Mouse (Mus musculus) heart, embryonic 14.5 days (tissue): ENCODE measurements around the gene Sult6b1. TPM values are rescaled to one million over a fixed set of nuclear protein-coding genes. Genes with fewer than 3 reads are reported as not detected.
A peak's percentile ranks its signal among the peaks of the same experiment; 100 is the strongest.

Source experiments
- ATAC-seq: fragments of 200-750 bp; cut with Nextera tagmentation; 2 replicates; pipeline ENCODE4 v1.8.0; 2017; ENCODE audit warnings: low read depth, moderate TSS enrichment; ENCODE audit not compliant: insufficient number of reproducible peaks, insufficient read depth, low FRiP score
- H3K27ac ChIP-seq, 2 experiments: fragments of 200-500 bp in 1 of 2; fragments of 300-500 bp in 1 of 2; sonication (generic) in 1 of 2; replicated peaks in 1 of 2; 2 replicates each; pipeline ENCODE4 v1.5.1; 2012 to 2014; ENCODE audit warnings: low read depth in 2 of 2, low read length in 2 of 2, control low read depth in 1 of 2, mild to moderate bottlenecking in 1 of 2, mixed read lengths in 1 of 2; ENCODE audit not compliant: control insufficient read depth in 1 of 2, insufficient read depth in 1 of 2
- H3K27me3 ChIP-seq: fragments of 300-500 bp; sonication (generic); 2 replicates; pipeline ENCODE4 v1.6.1; 2014; ENCODE audit warnings: mild to moderate bottlenecking, low read length, control low read depth; ENCODE audit not compliant: control insufficient read depth, insufficient read depth
- H3K36me3 ChIP-seq: fragments of 300-500 bp; sonication (generic); 2 replicates; pipeline ENCODE4 v1.6.1; 2014; ENCODE audit warnings: mild to moderate bottlenecking, control low read depth, low read length, mixed read lengths; ENCODE audit not compliant: control insufficient read depth, insufficient read depth
- H3K4me1 ChIP-seq, 2 experiments: fragments of 200-500 bp in 1 of 2; fragments of 300-500 bp in 1 of 2; sonication (generic) in 1 of 2; 2 replicates each; pipeline ENCODE4 v1.6.1; 2012 to 2014; ENCODE audit warnings: low read length in 2 of 2, control low read depth in 1 of 2, mixed read lengths in 1 of 2; ENCODE audit not compliant: control insufficient read depth in 2 of 2, insufficient read depth in 2 of 2
- H3K4me2 ChIP-seq: fragments of 300-500 bp; sonication (generic); 2 replicates; pipeline ENCODE4 v1.6.1; 2014; ENCODE audit warnings: mild to moderate bottlenecking, low read length
- H3K4me3 ChIP-seq, 2 experiments: fragments of 200-500 bp in 1 of 2; fragments of 300-500 bp in 1 of 2; sonication (generic) in 1 of 2; 2 replicates each; pipeline ENCODE4 v1.5.1; 2012 to 2014; ENCODE audit warnings: low read length in 2 of 2, mild to moderate bottlenecking in 2 of 2, control low read depth in 1 of 2, low read depth in 1 of 2, moderate library complexity in 1 of 2; ENCODE audit not compliant: control insufficient read depth in 1 of 2, insufficient read depth in 1 of 2
- H3K9ac ChIP-seq: fragments of 300-500 bp; sonication (generic); 2 replicates; pipeline ENCODE4 v1.6.1; 2014; ENCODE audit warnings: mild to moderate bottlenecking, low read length
- H3K9me3 ChIP-seq: fragments of 300-500 bp; sonication (generic); 2 replicates; pipeline ENCODE4 v1.6.1; 2016; ENCODE audit warnings: low read length, control low read depth; ENCODE audit not compliant: control insufficient read depth
- WGBS: fragments of 180-500 bp; shearing (Covaris S2); extraction: QIAGEN DNeasy Blood & Tissue Kit; methylation state at CpG from one replicate; pipeline ENCODE4 v1.1.7; 2014; 5-methylcytosine and 5-hydroxymethylcytosine counted together
- polyA plus RNA-seq: library from polyadenylated mRNA; unstranded; fragments of >200 nt; fragmentation: Nextera tagmentation; extraction: Ambion mirVana; gene quantifications from 2 replicates; pipeline ENCODE4 v1.2.1, GENCODE M21; 2014

Gene Sult6b1
- polyA plus RNA-seq, 1 experiment from 2014 or later: 0.18 TPM

- Histone ChIP-seq H3K4me1 (peaks cover 3 to 18% of the 10 kb centered on the region in 2 experiments; a peak in 3 of 4 replicates), H3K9me3 (no peaks in the 10 kb centered on the region), H3K27me3 (no peaks in the 10 kb centered on the region), H3K36me3 (peaks cover 55% of the 10 kb centered on the region), H3K27ac (peak within 1 kb of the TSS; percentile 29 to 30; a peak in 3 of 4 replicates), H3K4me3 (peak within 1 kb of the TSS; percentile 83 to 85), H3K9ac (peak within 1 kb of the TSS; percentile 85), H3K4me2 (peak within 1 kb of the TSS; percentile 88)
- WGBS: under 1% methylated on average over 45 of the region's 45 CpGs
- ATAC-seq: peak; percentile 97
Observed at GRCm38 (mm10) chr17:78936466-78937228, 29.9 kb upstream of the Sult6b1 start, which contains the start of the genes Cebpz and Ndufaf7. TSS of gene Cebpz (minus strand) at chr17:78937066. TSS of gene Ndufaf7 (plus strand) at chr17:78937136.

GRCm38 (mm10) chr17:78935857-78936256 is 29.1 kb upstream of the Sult6b1 start:
- Histone ChIP-seq H3K9me3 (no peaks in the 10 kb centered on the region), H3K4me3 (peak overlapping the region; percentile 83 to 85; a peak in 3 of 4 replicates), H3K4me1 (peaks cover 3 to 18% of the 10 kb centered on the region in 2 experiments; a peak in 3 of 4 replicates), H3K36me3 (peaks cover 55% of the 10 kb centered on the region), H3K4me2 (peak overlapping the region; percentile 88), H3K27ac (no peak overlapping the region), H3K9ac (peak overlapping the region; percentile 85), H3K27me3 (no peaks in the 10 kb centered on the region)
- WGBS: 82% methylated on average over 2 of the region's 2 CpGs
- no peak for ATAC-seq

GRCm38 (mm10) chr17:78917696-78918095 is 10.9 kb upstream of the Sult6b1 start:
- Histone ChIP-seq H3K4me1 (peaks cover 2 to 13% of the 10 kb centered on the region in 2 experiments; a peak in 2 of 4 replicates), H3K9me3 (no peaks in the 10 kb centered on the region), H3K27me3 (no peaks in the 10 kb centered on the region), H3K36me3 (peaks cover 47% of the 10 kb centered on the region), H3K4me3 (no peak overlapping the region), H3K27ac (0 out of 4 replicates have a peak overlapping the region, but pooled peaks of 1 of the 2 experiments have one; percentile 82), H3K9ac (0 out of 2 replicates have a peak overlapping the region, but pooled peaks have one; percentile 27), H3K4me2 (peak overlapping the region; percentile 69)
- WGBS: 45% methylated on average over 6 of the region's 6 CpGs
- ATAC-seq: no peak

- peak overlapping the region; percentile 55 to 77 for H3K4me3 ChIP-seq
- H3K4me2 ChIP-seq: peak overlapping the region; percentile 69
- WGBS: 2% methylated on average over 11 of the region's 11 CpGs
- H3K9me3 ChIP-seq: no peaks in the 10 kb centered on the region
- H3K27ac ChIP-seq: peak overlapping the region; percentile 82 to 83
- H3K9ac ChIP-seq: peak overlapping the region; percentile 77
- H3K27me3 ChIP-seq: no peaks in the 10 kb centered on the region
- H3K36me3 ChIP-seq: peaks cover 39% of the 10 kb centered on the region
- no peak for ATAC-seq
- peaks cover 2 to 13% of the 10 kb centered on the region in 2 experiments; a peak in 2 of 4 replicates for H3K4me1 ChIP-seq
Observed at GRCm38 (mm10) chr17:78916899-78917298, 10.1 kb upstream of the Sult6b1 start.

- H3K36me3 ChIP-seq: peaks cover 34% of the 10 kb centered on the region
- H3K4me3 ChIP-seq: peak within 1 kb of the TSS; percentile 55 to 77
- no peaks in the 10 kb centered on the region for H3K27me3 ChIP-seq
- WGBS: under 1% methylated on average over 37 of the region's 37 CpGs
- no peaks in the 10 kb centered on the region for H3K9me3 ChIP-seq
- H3K4me2 ChIP-seq: peak within 1 kb of the TSS; percentile 69
- peaks cover 2 to 13% of the 10 kb centered on the region in 2 experiments; a peak in 2 of 4 replicates for H3K4me1 ChIP-seq
- H3K27ac ChIP-seq: peak within 1 kb of the TSS; percentile 82 to 83
- peak; percentile 95 for ATAC-seq
- H3K9ac ChIP-seq: peak within 1 kb of the TSS; percentile 77
Observed at GRCm38 (mm10) chr17:78916369-78916813, 9.6 kb upstream of the Sult6b1 start, which contains the start of gene Cebpzos. TSS of gene Cebpzos (plus strand) at chr17:78916500.

GRCm38 (mm10) chr17:78915772-78916171 is 9.0 kb upstream of the Sult6b1 start:
- peak overlapping the region; percentile 77 for H3K9ac ChIP-seq
- H3K36me3 ChIP-seq: peaks cover 28% of the 10 kb centered on the region
- peak overlapping the region; percentile 82 to 83 for H3K27ac ChIP-seq
- no peaks in the 10 kb centered on the region for H3K27me3 ChIP-seq
- ATAC-seq: no peak
- peak overlapping the region; percentile 69 for H3K4me2 ChIP-seq
- H3K4me3 ChIP-seq: peak overlapping the region; percentile 55 to 77
- no peaks in the 10 kb centered on the region for H3K9me3 ChIP-seq
- 53% methylated on average over 6 of the region's 6 CpGs for WGBS
- H3K4me1 ChIP-seq: peaks cover 2 to 13% of the 10 kb centered on the region in 2 experiments; a peak in 2 of 4 replicates

- Histone ChIP-seq H3K36me3 (peaks cover 10% of the 10 kb centered on the region), H3K27ac (no peak overlapping the region), H3K27me3 (no peaks in the 10 kb centered on the region), H3K9me3 (no peaks in the 10 kb centered on the region), H3K9ac (no peak overlapping the region), H3K4me1 (peaks cover 2 to 13% of the 10 kb centered on the region in 2 experiments; a peak in 2 of 4 replicates), H3K4me2 (no peak overlapping the region), H3K4me3 (no peak overlapping the region)
- 67% methylated on average over 3 of the region's 3 CpGs for WGBS
- ATAC-seq: no peak
Observed at GRCm38 (mm10) chr17:78913921-78914320, 7.1 kb upstream of the Sult6b1 start.
